In genomic region chr2:147738307-147738872, GRCm38 (mm10) we compare ENCODE assay signal across 9 mouse cellular contexts.
A peak's percentile ranks its signal among the peaks of the same experiment; 100 is the strongest.
DNase-seq lines count a peak whose midpoint lies in the region; ATAC-seq and TF ChIP-seq lines count a peak whose summit lies in the region.
"Had no signal": no experiment of that assay in that cellular context is flagged by ENCODE, and none has a peak within 500 bp of the region (broad histone marks: within the 10 kb centered on the region; RNA-seq: fewer than 3 reads in every experiment).

No protein-coding gene starts in this region.

- peak; percentile 44 for DNase-seq in liver, adult 2 months (ENCODE audit: extremely low read depth, low read depth, low spot score)
- DNase-seq in liver (no peak), ZHBTc4 (ENCODE audit: low read depth, low spot score) (peak; percentile 72)
- DNase-seq in embryonic facial prominence, embryonic 11.5 days (ENCODE audit: low spot score), result peak; percentile 84
- peak; percentile 39 for DNase-seq in induced T-regulatory cell, adult 2 months (ENCODE audit: low read depth)
- DNase-seq in limb, embryonic 10.5 days (ENCODE audit: low spot score), result peak; percentile 47

- no peaks in the 10 kb centered on the region for H3K27me3 ChIP-seq in liver, adult 2 months (ENCODE audit: control insufficient read depth, insufficient read depth, low read length)
- H3K27me3 ChIP-seq in embryonic facial prominence, embryonic 11.5 days (ENCODE audit: control insufficient read depth, insufficient read depth, low read length), result no peaks in the 10 kb centered on the region
- peaks cover 56% of the 10 kb centered on the region for H3K27me3 ChIP-seq in limb, embryonic 10.5 days (ENCODE audit: low read depth, poor library complexity, severe bottlenecking)
- H3K27me3 ChIP-seq in neural tube, embryonic 13.5 days, result no peaks in the 10 kb centered on the region

- H3K9ac ChIP-seq in liver, adult 2 months (ENCODE audit: low read depth, low read length), result no peak overlapping the region
- H3K9ac ChIP-seq in embryonic facial prominence, embryonic 11.5 days (replicated peaks; ENCODE audit: low read length), result no peak overlapping the region
- H3K9ac ChIP-seq in neural tube, embryonic 13.5 days, result no peak overlapping the region

- no peaks in the 10 kb centered on the region for H3K36me3 ChIP-seq in liver, adult 2 months (ENCODE audit: control insufficient read depth, insufficient read depth, low read length)
- no peaks in the 10 kb centered on the region for H3K36me3 ChIP-seq in embryonic facial prominence, embryonic 11.5 days (replicated peaks; ENCODE audit: control insufficient read depth, insufficient read depth, low read depth, low read length)
- H3K36me3 ChIP-seq in limb, embryonic 10.5 days, result no peaks in the 10 kb centered on the region
- no peaks in the 10 kb centered on the region for H3K36me3 ChIP-seq in neural tube, embryonic 13.5 days

- no peaks in the 10 kb centered on the region for H3K9me3 ChIP-seq in embryonic facial prominence, embryonic 11.5 days (replicated peaks; ENCODE audit: control insufficient read depth, low read length)
- no peaks in the 10 kb centered on the region for H3K9me3 ChIP-seq in limb, embryonic 10.5 days (replicated peaks)
- no peaks in the 10 kb centered on the region for H3K9me3 ChIP-seq in neural tube, embryonic 13.5 days

- 31% methylated on average over 10 of the region's 10 CpGs for WGBS in liver, adult 2 months
- WGBS in embryonic facial prominence, embryonic 11.5 days, result 46% methylated on average over 10 of the region's 10 CpGs
- WGBS in limb, embryonic 10.5 days, result 49% methylated on average over 10 of the region's 10 CpGs
- WGBS in neural tube, embryonic 13.5 days, result 43% methylated on average over 10 of the region's 10 CpGs

- H3K4me1 ChIP-seq in liver, adult 2 months (ENCODE audit: control insufficient read depth, insufficient read depth, low read length), result no peaks in the 10 kb centered on the region
- no peaks in the 10 kb centered on the region for H3K4me1 ChIP-seq in embryonic facial prominence, embryonic 11.5 days (ENCODE audit: control insufficient read depth, insufficient read depth, low read length)
- H3K4me1 ChIP-seq in limb, embryonic 10.5 days, result no peaks in the 10 kb centered on the region
- no peaks in the 10 kb centered on the region for H3K4me1 ChIP-seq in neural tube, embryonic 13.5 days (replicated peaks)

- H3K27ac ChIP-seq in liver, adult 2 months (replicated peaks; ENCODE audit: insufficient read depth, low read depth, low read length), result no peak overlapping the region
- no peak overlapping the region for H3K27ac ChIP-seq in embryonic facial prominence, embryonic 11.5 days (replicated peaks; ENCODE audit: low read depth, low read length)
- no peak overlapping the region for H3K27ac ChIP-seq in limb, embryonic 10.5 days
- H3K27ac ChIP-seq in neural tube, embryonic 13.5 days (replicated peaks), result no peak overlapping the region

- no peak for TF ChIP-seq POLR2A in liver, adult 2 months (IDR thresholded peaks at IDR 0.05; ENCODE audit: extremely low read depth, insufficient read depth, low read length)

- no peaks in the 10 kb centered on the region for H3K79me2 ChIP-seq in liver, adult 2 months (ENCODE audit: control insufficient read depth, insufficient read depth, low read length)

- ATAC-seq in embryonic facial prominence, embryonic 11.5 days (replicated peaks; ENCODE audit: insufficient number of reproducible peaks, low FRiP score, low TSS enrichment, low read depth), result no peak
- ATAC-seq in neural tube, embryonic 13.5 days (ENCODE audit: low read depth), result peak; percentile 40; the same call in 1 of the 2 replicates
- no peak for ATAC-seq in monocyte, adult 5-6 weeks (replicated peaks; ENCODE audit: insufficient number of reproducible peaks, low FRiP score, low TSS enrichment, poor library complexity, severe bottlenecking)

- peak; percentile 37; the same call in 1 of the 2 replicates for TF ChIP-seq CTCF in liver, adult 2 months (IDR thresholded peaks at IDR 0.05; ENCODE audit: low read depth, low read length)

- no peak overlapping the region for H3K4me3 ChIP-seq in liver, adult 2 months (ENCODE audit: insufficient read depth, low read depth, low read length)
- no peak overlapping the region for H3K4me3 ChIP-seq in embryonic facial prominence, embryonic 11.5 days (ENCODE audit: low read depth, low read length)
- no peak overlapping the region for H3K4me3 ChIP-seq in limb, embryonic 10.5 days
- no peak overlapping the region for H3K4me3 ChIP-seq in neural tube, embryonic 13.5 days
- H3K4me3 ChIP-seq: myocyte had no signal

- H3K4me2 ChIP-seq in embryonic facial prominence, embryonic 11.5 days (ENCODE audit: low read depth, low read length), result no peak overlapping the region
- H3K4me2 ChIP-seq in neural tube, embryonic 13.5 days, result no peak overlapping the region
